Comparison of ENCODE assay signal across 10 mouse cellular contexts in genomic region chr13:55168958-55169369, GRCm38 (mm10). TPM values are rescaled to one million over a fixed set of nuclear protein-coding genes. Genes with fewer than 3 reads are reported as not detected.
DNase-seq lines count a peak whose midpoint lies in the region; ATAC-seq lines count a peak whose summit lies in the region.
"Had no signal": no experiment of that assay in that cellular context is flagged by ENCODE, and none has a peak within 500 bp of the region (broad histone marks: within the 10 kb centered on the region; RNA-seq: fewer than 3 reads in every experiment).

No protein-coding gene starts in this region.

- DNase-seq in right cerebral cortex, adult 18-20 months = peak; percentile 48
- DNase-seq in right cerebral cortex, postnatal 25 days = no peak
- DNase-seq in gastrocnemius, postnatal 36 days = peak; percentile 63 to 68
- peak; percentile 75 for DNase-seq in kidney, adult 9 months
- peak; percentile 86 for DNase-seq in lung, postnatal 10 days
- DNase-seq in retina, postnatal 1 day = peak; percentile 93
- no peak for DNase-seq in thymus, postnatal 4 days

- ATAC-seq in megakaryocyte progenitor cell, adult 5-6 weeks (replicated peaks; ENCODE audit: poor library complexity) = no peak

- intact Hi-C loops in gastrocnemius, postnatal 36 days (cut with DNase I) = loop anchor here (5.0 kb wide), 1 partner anchor 62 kb away; the partner anchor contains the start of gene Zfp346

RNA-seq across cellular contexts. Expression of gene Fgfr4, which starts 16.5 kb away (rescaled TPM):
- 1 to 10 TPM; 2.3 to 2.9 TPM for total RNA-seq in gastrocnemius, postnatal 36 days (2021)
- total RNA-seq in megakaryocyte progenitor cell, adult 5-6 weeks (2015) = not detected in 2 replicates
- total RNA-seq in megakaryocyte progenitor cell, adult 5-6 weeks (2017) = not detected in 2 replicates

RNA-seq across cellular contexts. Expression of gene Gm17617, which starts 35.6 kb away (rescaled TPM):
- total RNA-seq in gastrocnemius, postnatal 36 days (2021) = not detected
- total RNA-seq in megakaryocyte progenitor cell, adult 5-6 weeks (2015) = not detected in 2 replicates
- not detected in 2 replicates for total RNA-seq in megakaryocyte progenitor cell, adult 5-6 weeks (2017)
- total RNA-seq: adrenal gland, adult 18-20 months; left cerebral cortex, postnatal 25 days had no signal

RNA-seq across cellular contexts. Expression of gene Nsd1, which starts 40.6 kb away (rescaled TPM):
- total RNA-seq in gastrocnemius, postnatal 36 days (2021) = 10 to 100 TPM; 45.7 to 50.8 TPM
- total RNA-seq in megakaryocyte progenitor cell, adult 5-6 weeks (2015) = 90.4 and 94.9 TPM in 2 replicates
- total RNA-seq in megakaryocyte progenitor cell, adult 5-6 weeks (2017) = 74.5 and 89.7 TPM in 2 replicates

Comparison
In these comparisons a context has a peak if more than half of its experiments do, and no peak if none do; other contexts are left out.
1. DNase-seq: peak in right cerebral cortex, adult 18-20 months (single experiment), gastrocnemius, postnatal 36 days (2 of 2), kidney, adult 9 months (single experiment), lung, postnatal 10 days (single experiment) and retina, postnatal 1 day (single experiment); none in right cerebral cortex, postnatal 25 days (single experiment) and thymus, postnatal 4 days (single experiment).